Mouse (Mus musculus) frontal cortex, adult 2 months (tissue): ENCODE measurements at regions not wholly inside any gene's neighbourhood (a gene's known extent, or its start where the extent isn't known, plus 50 kb on each side); places are given as distances from the start of the nearest gene placed in this dataset.
A peak's percentile ranks its signal among the peaks of the same experiment; 100 is the strongest.

Experiments
- DNase-seq, 2 experiments: peaks; one replicate each; pipeline ENCODE4 v3.0.0; 2022; ENCODE audit warnings: low spot score in 1 of 2; ENCODE audit errors: extremely low spot score in 1 of 2

DNA sequence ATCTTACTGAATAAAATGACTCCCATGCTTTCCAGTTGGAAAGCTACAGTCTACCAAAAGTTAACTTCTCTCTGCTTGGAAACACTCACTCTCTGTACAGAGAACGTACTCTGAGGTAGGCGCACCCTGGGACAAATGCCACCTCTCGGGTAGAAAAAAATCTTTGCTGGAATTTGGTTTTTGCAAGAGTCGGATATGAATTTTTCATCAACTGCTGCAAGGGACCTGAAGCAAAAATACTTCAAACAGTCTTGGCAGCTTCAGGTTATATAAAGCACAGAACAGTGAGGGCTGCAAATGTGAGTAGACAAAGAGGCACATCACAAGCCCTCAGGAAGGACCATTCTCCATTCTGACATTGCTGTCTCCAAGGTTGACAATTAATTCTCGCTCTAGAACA, 535.4 kb upstream of the Fam84a start:
- DNase-seq: peak; percentile 60 to 74

DNA sequence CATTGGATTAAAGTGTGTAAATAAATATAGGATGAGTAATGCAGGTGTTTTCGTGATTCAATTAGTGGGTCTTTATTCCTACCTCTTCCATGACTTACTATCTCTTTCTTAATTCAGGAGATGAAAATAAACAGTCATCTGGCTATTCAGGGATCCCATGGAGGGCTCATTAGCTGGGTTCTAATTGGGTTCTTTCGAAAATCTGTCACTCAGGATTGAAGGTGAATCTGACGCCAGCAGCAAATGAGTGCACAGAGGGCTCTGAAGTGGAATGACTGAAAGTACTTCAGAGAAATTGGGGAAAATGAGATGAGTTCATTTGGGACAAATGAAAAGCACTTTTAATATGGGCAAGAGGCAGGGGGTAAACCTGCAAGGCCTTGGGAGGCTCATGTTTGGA, 524.4 kb upstream of the Fam84a start:
- DNase-seq: no peak

DNA sequence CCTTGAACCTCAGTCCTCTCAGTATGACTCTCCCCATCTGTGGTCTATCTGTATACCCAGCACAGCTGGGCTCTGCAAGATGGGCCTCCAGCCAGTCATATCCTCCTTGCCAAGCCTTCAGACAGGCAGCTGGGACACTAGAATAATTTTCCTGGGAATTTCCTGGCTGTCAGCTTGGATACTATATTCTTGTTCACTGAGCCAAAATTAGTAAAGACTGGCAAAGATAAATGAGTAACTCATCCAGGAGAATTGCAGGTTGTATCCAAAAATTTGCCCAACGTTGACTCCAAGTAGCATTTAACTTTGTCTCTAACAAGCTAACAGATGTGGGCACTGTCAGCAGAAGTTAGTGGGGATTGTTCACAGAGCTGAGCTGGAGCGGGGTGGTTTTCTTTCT, 514.1 kb upstream of the Fam84a start:
- peak; percentile 4 to 19 for DNase-seq
